Mouse (Mus musculus): ENCODE data around the gene Ift140.

The Ift140 gene

GRCm38 (mm10) chr17:25015655-25016291 lies at the start of gene Ift140, which contains the start of gene Cramp1l:
Gene Ift140, plus strand, starts transcription at chr17:25016085.
Gene Cramp1l, minus strand, starts transcription at chr17:25015788.
- DNase-seq (ENCODE audit: low spot score), result peak; percentile 100

DNA sequence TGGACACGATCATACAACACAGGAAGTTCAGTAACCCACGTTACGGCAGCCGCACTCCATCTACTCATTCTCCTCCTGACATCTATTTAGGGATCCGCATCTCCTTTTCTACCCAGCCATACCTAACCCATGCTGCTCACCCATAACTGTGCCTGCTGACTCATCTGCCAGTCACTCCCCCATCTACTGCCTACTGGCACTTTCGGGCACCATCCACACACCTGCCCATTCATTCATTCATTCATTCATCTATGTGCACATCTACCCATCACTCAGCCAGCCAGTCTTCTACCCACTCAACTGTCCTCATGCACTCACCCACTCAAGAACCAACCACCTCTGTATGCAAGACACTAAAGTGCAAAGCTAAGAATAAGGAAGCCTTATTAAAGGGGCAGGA lies 28.7 kb upstream of the Ift140 start:
- DNase-seq (ENCODE audit: low spot score), result no peak

DNA sequence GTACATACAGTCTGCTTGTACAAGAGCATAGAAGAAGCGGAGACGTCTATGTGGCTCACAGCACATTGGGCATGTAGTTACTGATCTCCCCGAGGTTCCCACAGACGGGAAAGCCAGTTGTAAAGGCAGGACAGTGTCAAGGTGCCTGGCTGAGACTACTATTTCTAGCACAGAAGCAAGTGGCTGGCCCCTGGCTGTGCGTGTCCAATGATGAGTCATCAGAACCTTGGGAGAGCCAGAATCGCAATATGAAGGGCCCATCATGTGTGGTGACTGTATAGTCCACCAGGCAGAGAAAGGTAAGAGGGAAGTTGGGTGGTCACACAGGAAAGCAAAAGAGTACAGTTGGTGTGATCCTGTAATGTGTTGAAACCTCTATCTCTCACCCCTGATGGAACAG lies 21.2 kb upstream of the Ift140 start:
- no peak for DNase-seq (ENCODE audit: low spot score)

GRCm38 (mm10) chr17:25005102-25005501 lies 10.8 kb upstream of the Ift140 start:
- no peak for DNase-seq (ENCODE audit: low spot score)

DNA sequence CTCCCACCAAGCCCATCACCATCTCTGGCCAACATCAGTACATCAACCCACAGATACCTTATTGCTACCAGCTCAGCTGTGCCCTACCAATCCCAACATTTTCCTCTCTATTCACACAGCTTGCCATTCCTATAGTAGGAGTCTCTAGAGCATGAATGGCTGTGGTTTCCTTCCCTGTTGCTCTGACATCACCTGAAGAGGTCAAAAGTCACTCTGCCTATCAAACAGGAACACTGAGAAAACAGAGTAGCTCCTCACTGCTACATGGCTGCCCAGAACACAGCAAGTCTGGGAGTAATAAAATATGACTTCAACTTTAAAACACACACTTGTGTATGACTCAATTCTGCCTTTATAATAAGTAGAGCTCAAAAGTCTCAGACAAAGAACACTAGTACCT lies 8.4 kb upstream of the Ift140 start:
- DNase-seq (ENCODE audit: low spot score), result no peak

- peak; percentile 18 for DNase-seq (ENCODE audit: low spot score)
These were observed 2.0 kb upstream of the Ift140 start for GRCm38 (mm10) chr17:25013606-25014501.

- DNase-seq (ENCODE audit: low spot score), result peak; percentile 76
These were observed 879 bp upstream of the Ift140 start for GRCm38 (mm10) chr17:25014841-25015570.

DNA sequence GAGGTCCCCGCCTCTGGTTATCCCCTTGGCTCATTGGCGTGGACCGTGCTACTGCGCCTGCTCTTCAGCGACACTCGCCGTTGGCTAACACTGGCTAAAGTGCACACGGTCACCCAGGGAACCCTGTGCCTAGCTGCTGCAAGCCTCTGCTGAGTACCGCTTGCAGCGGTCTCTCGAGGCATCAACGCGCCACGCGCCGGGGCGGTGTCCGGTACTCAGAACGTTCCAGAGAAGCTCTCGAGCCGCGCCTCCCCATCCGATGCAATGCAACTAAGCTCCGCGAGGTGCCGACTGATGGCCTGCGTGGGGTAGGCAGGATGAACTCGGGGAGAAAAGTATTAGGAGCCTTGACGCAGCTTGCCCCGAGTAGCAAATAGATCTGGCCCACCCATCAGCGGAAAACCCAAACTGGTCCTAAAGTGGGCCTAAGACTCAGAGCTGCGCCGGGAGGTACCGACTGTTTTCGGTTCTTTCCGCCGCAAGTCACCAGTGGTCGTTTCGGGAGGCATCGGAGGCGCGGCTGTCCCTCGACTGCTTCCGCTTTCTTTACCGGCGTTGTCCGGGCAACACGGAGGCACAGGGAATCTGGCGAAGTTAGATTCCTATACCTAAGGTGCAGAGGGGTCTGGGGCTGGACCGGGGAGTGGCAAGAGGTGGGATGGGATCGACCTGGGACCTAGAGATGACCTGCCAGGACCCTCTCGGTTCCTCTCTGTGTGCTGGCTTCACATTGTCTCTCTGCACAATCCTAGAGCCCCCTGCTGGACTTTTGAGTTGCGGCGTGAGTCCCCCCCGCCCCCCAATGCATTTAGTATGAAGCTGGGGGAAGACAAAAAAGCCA lies 627 bp downstream of the Ift140 start:
- peak; percentile 95 for DNase-seq (ENCODE audit: low spot score)

- no peak for DNase-seq (ENCODE audit: low spot score)
These were observed 20.3 kb downstream of the Ift140 start for GRCm38 (mm10) chr17:25036183-25036582.

GRCm38 (mm10) chr17:25044879-25045278 lies 29.0 kb downstream of the Ift140 start:
- no peak for DNase-seq (ENCODE audit: low spot score)

GRCm38 (mm10) chr17:25045281-25045680 lies 29.4 kb downstream of the Ift140 start:
- DNase-seq (ENCODE audit: low spot score), result no peak

DNA sequence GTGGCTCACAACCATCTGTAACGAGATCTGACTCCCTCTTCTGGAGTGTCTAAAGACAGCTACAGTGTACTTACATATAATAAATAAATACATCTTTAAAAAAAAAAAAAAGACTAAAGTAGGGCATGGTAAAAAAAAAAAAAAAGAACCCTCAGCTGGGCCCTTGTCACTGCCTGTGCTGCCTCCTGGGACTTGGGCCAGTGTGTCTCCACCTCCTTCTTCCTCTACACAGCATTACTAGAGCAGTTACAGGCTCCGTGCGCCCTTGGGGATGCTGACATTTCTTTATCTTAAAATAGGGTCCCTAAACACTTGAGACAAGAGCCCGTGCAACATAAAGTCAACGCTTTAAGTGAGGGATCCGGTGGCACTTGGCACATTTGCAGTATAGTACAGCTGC lies 31.3 kb downstream of the Ift140 start:
- DNase-seq (ENCODE audit: low spot score), result no peak

- DNase-seq (ENCODE audit: low spot score), result no peak
These were observed 37.4 kb downstream of the Ift140 start for GRCm38 (mm10) chr17:25053274-25053673.

DNA sequence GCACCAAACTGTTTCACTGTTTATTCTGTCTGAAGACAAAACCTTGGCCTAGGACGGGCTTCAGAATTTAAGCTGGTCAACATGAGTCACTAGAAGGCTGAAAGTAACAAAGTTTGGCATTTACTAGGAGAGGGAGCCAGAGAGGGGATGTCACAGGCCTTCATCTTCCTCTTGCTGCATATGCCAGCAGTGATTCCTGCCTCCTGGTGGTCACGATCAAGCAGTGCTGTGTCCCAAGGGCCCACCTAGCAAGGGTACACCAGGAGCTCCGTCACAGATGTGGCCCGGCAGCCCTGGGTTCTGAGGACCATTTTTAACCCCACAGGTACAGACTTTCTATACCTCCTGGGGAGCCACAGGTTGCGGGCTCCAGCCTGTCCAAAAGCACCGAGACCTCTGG lies 41.2 kb downstream of the Ift140 start:
- DNase-seq (ENCODE audit: low spot score), result no peak

- peak; percentile 52 for DNase-seq (ENCODE audit: low spot score)
These were observed 47.4 kb downstream of the Ift140 start for GRCm38 (mm10) chr17:25063261-25063660.

- no peak for DNase-seq (ENCODE audit: low spot score)
These were observed 48.0 kb downstream of the Ift140 start for GRCm38 (mm10) chr17:25063872-25064271.

DNA sequence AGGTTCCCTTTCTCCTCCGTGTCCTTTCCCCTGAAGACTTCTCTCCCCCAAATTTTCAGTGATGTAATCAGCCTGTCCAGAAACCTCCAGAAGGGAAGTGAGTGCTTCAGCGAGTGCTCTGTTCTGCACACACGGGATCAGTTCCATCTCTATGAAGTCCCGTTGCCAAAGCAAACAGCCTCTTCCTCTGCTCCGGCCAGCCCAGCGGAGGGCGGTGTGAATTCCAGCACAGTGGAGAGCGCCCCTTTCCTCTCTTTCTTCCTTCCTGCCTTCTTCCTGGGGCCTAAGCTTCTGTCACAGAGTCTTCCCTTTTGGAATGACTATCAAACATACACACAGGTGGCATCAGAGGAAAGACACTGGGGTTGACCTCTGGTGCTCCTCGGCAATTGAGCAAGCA lies 48.5 kb downstream of the Ift140 start:
- peak; percentile 77 for DNase-seq (ENCODE audit: low spot score)

- DNase-seq (ENCODE audit: low spot score), result no peak
These were observed 49.3 kb downstream of the Ift140 start for GRCm38 (mm10) chr17:25065189-25065588.

DNA sequence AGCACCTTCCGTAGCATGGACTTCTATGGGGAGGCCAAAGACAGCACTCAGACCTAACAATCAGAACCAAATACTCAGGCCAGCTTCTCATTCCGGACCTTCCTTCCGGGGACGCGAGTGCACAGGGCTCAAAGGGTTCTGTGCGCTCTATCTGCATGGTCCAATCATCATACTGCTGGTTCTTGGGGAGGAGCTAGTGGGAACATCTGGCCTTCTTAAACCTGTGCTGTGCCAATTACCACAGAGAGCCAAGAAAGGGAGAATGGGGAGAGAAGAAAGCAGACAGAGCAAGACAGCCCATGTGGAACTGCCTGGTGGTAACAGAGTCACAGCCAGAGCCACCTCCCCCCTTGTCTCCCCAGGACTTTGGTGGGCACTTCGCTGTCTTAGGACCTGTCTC lies 50.7 kb downstream of the Ift140 start:
- DNase-seq (ENCODE audit: low spot score), result peak; percentile 48

GRCm38 (mm10) chr17:25067442-25067851 lies 51.6 kb downstream of the Ift140 start:
- no peak for DNase-seq (ENCODE audit: low spot score)

DNA sequence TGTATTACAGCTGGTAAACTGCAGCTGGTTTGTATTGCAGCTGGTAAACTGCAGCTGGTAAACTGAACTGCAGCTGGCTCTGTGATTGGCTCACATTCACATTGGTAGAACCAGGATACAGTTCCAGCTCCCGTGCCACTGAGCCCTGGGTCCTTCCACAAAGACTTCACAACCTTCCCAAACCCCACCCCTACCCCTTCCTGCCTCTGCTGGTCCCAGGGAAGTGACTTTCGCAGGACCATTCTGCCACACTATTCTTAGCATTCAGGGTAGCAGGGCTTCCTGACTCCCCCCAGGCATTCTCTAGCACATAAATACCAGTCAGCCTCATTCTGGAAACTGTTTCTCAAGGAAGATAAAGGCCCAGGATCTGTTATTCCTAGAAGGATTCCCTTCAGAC lies 52.8 kb downstream of the Ift140 start:
- no peak for DNase-seq (ENCODE audit: low spot score)

GRCm38 (mm10) chr17:25076906-25077305 lies 61.0 kb downstream of the Ift140 start:
- no peak for DNase-seq (ENCODE audit: low spot score)

All from adipocyte (in vitro differentiated cells).